Mouse (Mus musculus) MEL (cell line): ENCODE data around the gene Speer4e. TPM values are rescaled to one million over a fixed set of nuclear protein-coding genes. Genes with fewer than 3 reads are reported as not detected.
"Not testable (repeated sequence)": the region's sequence is repeated elsewhere in the genome, so short reads cannot be mapped to it uniquely, and the experiment has no call there.

Experiments
- DNase-seq: peaks from one replicate; pipeline ENCODE4 v3.0.0; 2011; ENCODE audit warnings: low read depth, low spot score
- H3K27ac ChIP-seq: 2 replicates; pipeline ENCODE4 v1.5.1; 2012; ENCODE audit warnings: low read depth, mild to moderate bottlenecking, control low read depth, low read length, moderate library complexity; ENCODE audit not compliant: control insufficient read depth
- H3K27me3 ChIP-seq, 2 experiments: fragments of 150-350 bp in 1 of 2; sonication (generic) in 1 of 2; 2 replicates each; pipeline ENCODE4 v1.6.1; 2012; ENCODE audit warnings: low read length in 2 of 2, mild to moderate bottlenecking in 2 of 2, improper control_type of control experiment in 1 of 2, moderate library complexity in 1 of 2; ENCODE audit not compliant: insufficient read depth in 2 of 2, control insufficient read depth in 1 of 2
- H3K36me3 ChIP-seq, 2 experiments: 2 replicates each; pipeline ENCODE4 v1.6.1; 2012 to 2014; ENCODE audit warnings: low read length in 2 of 2, improper control_type of control experiment in 1 of 2, inconsistent platforms in 1 of 2, mild to moderate bottlenecking in 1 of 2; ENCODE audit not compliant: insufficient read depth in 2 of 2, control insufficient read depth in 1 of 2
- H3K4me1 ChIP-seq, 2 experiments: fragments of 150-350 bp in 1 of 2; sonication (generic) in 1 of 2; 2 replicates each; pipeline ENCODE4 v1.6.1; 2012; ENCODE audit warnings: low read length in 2 of 2, improper control_type of control experiment in 1 of 2, mild to moderate bottlenecking in 1 of 2; ENCODE audit not compliant: insufficient read depth in 2 of 2, control insufficient read depth in 1 of 2
- H3K4me3 ChIP-seq, 2 experiments: fragments of 150-350 bp in 1 of 2; sonication (generic) in 1 of 2; 2 replicates each; pipeline ENCODE4 v1.5.1; 2012; ENCODE audit warnings: low read depth in 2 of 2, low read length in 2 of 2, mild to moderate bottlenecking in 2 of 2, moderate library complexity in 2 of 2, control low read depth in 1 of 2, improper control_type of control experiment in 1 of 2; ENCODE audit not compliant: control insufficient read depth in 1 of 2, insufficient read depth in 1 of 2
- H3K79me2 ChIP-seq: 2 replicates; pipeline ENCODE4 v1.6.1; 2012; ENCODE audit warnings: mild to moderate bottlenecking, low read length, moderate library complexity; ENCODE audit not compliant: control insufficient read depth, poor library complexity, insufficient read depth
- H3K9ac ChIP-seq: 2 replicates; pipeline ENCODE4 v1.6.1; 2012; ENCODE audit warnings: low read depth, mild to moderate bottlenecking, control low read depth, low read length, moderate library complexity; ENCODE audit not compliant: control insufficient read depth, poor library complexity, severe bottlenecking
- H3K9me3 ChIP-seq: fragments of 150-350 bp; sonication (generic); replicated peaks from 2 replicates; pipeline ENCODE4 v1.6.1; 2012; ENCODE audit warnings: mild to moderate bottlenecking, low read length, improper control_type of control experiment, moderate library complexity; ENCODE audit not compliant: insufficient read depth
- polyA plus RNA-seq, 2 experiments: library from polyadenylated mRNA; stranded (reverse) in 1 of 2; unstranded in 1 of 2; fragments of >175 nt in 1 of 2; fragments of >200 nt in 1 of 2; gene quantifications; 2 replicates each; pipeline versions ENCODE4 v1.2.1 to v1.2.4; 2012; ENCODE audit warnings: low replicate concordance in 2 of 2, low read depth in 1 of 2; ENCODE audit not compliant: insufficient read length in 2 of 2, insufficient read depth in 1 of 2, missing spikeins in 1 of 2
- total RNA-seq: library from RNA; depleted of rRNA; stranded (reverse); fragments of 300-350 nt; gene quantifications from 2 replicates; pipeline ENCODE4 v1.2.3, GENCODE M21; 2012

The Speer4e gene
- total and polyA plus RNA-seq, 3 experiments: not detected

- not testable (repeated sequence) for H3K36me3 ChIP-seq, H3K27ac ChIP-seq, H3K79me2 ChIP-seq, DNase-seq, H3K9me3 ChIP-seq, H3K27me3 ChIP-seq, H3K4me3 ChIP-seq, H3K4me1 ChIP-seq, H3K9ac ChIP-seq
These were observed 9.4 kb upstream of the Speer4e start for GRCm38 (mm10) chr5:14947482-14948198.

GRCm38 (mm10) chr5:14945524-14945923, 7.3 kb upstream of the Speer4e start:
- H3K4me1 ChIP-seq, DNase-seq, H3K79me2 ChIP-seq, H3K27ac ChIP-seq, H3K9ac ChIP-seq, H3K9me3 ChIP-seq, H3K27me3 ChIP-seq, H3K4me3 ChIP-seq, H3K36me3 ChIP-seq: not testable (repeated sequence)

GRCm38 (mm10) chr5:14941043-14941442, 2.8 kb upstream of the Speer4e start:
- H3K79me2 ChIP-seq, H3K9ac ChIP-seq, H3K27me3 ChIP-seq, H3K27ac ChIP-seq, H3K36me3 ChIP-seq, DNase-seq, H3K4me3 ChIP-seq, H3K9me3 ChIP-seq, H3K4me1 ChIP-seq: not testable (repeated sequence)

GRCm38 (mm10) chr5:14933721-14934120, 4.5 kb downstream of the Speer4e start:
- H3K9me3 ChIP-seq, DNase-seq: not testable (repeated sequence)

GRCm38 (mm10) chr5:14927047-14927446, 11.2 kb downstream of the Speer4e start:
- not testable (repeated sequence) for H3K36me3 ChIP-seq, H3K27ac ChIP-seq, H3K27me3 ChIP-seq, H3K79me2 ChIP-seq, H3K4me1 ChIP-seq, H3K4me3 ChIP-seq, H3K9me3 ChIP-seq, H3K9ac ChIP-seq, DNase-seq

More at GRCm38 (mm10) chr5:14933721-14934120, 4.5 kb downstream of the Speer4e start:
- not testable (repeated sequence) for H3K9ac ChIP-seq, H3K27ac ChIP-seq, H3K36me3 ChIP-seq, H3K4me1 ChIP-seq, H3K27me3 ChIP-seq, H3K79me2 ChIP-seq, H3K4me3 ChIP-seq

GRCm38 (mm10) chr5:14914799-14915198, 23.4 kb downstream of the Speer4e start, which contains the start of gene Gm9758:
Gene Gm9758 (minus strand): TSS chr5:14914899.
- not testable (repeated sequence) for H3K27me3 ChIP-seq, H3K4me1 ChIP-seq, H3K36me3 ChIP-seq, H3K79me2 ChIP-seq, H3K9ac ChIP-seq, H3K9me3 ChIP-seq, H3K4me3 ChIP-seq, H3K27ac ChIP-seq, DNase-seq

- not testable (repeated sequence) for DNase-seq, H3K9me3 ChIP-seq, H3K36me3 ChIP-seq, H3K4me1 ChIP-seq, H3K4me3 ChIP-seq, H3K27ac ChIP-seq, H3K79me2 ChIP-seq, H3K9ac ChIP-seq, H3K27me3 ChIP-seq
These were observed 23.9 kb downstream of the Speer4e start for GRCm38 (mm10) chr5:14914361-14914760.
